Mouse (Mus musculus): ENCODE measurements around the gene 4933405L10Rik.

4933405L10Rik gene

GRCm38 (mm10) chr8:105754688-105755087, 47.2 kb downstream of the 4933405L10Rik start:
- peak; percentile 40 for DNase-seq (ENCODE audit: low spot score)

GRCm38 (mm10) chr8:105757796-105758276, 50.4 kb downstream of the 4933405L10Rik start:
- DNase-seq (ENCODE audit: low spot score), result no peak

- peak; percentile 98 for DNase-seq (ENCODE audit: low spot score)
Observed at GRCm38 (mm10) chr8:105758277-105759108, 51.0 kb downstream of the 4933405L10Rik start, which contains the start of gene Gfod2. TSS of gene Gfod2 (minus strand) at chr8:105758664.
